Mouse (Mus musculus): ENCODE results near the gene Cpa2. TPM values are rescaled to one million over a fixed set of nuclear protein-coding genes. Genes with fewer than 3 reads are reported as not detected.

Gene Cpa2
- total RNA-seq, 2 experiments from 2014 or later, result not detected

DNA sequence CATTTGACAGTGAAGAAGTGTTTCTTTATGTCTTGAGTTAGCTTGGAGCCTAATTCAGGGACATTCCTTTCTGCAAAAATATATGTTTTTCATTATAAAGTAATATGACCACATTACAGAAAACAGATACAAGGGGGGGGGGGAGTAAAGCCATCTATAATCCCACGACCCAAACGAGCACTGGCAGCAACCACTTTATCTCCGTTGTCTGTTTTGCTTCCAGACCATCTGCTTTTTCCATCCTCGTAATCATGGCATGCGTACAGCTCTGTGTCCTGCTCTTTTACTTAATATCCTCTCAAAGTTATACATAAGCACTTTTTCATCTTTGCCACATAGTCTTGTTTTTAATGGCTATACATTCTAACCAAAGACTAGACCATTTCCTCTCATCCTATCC lies 32.0 kb downstream of the Cpa2 start:
- intact Hi-C loops (cut with DNase I), result no loop called here

DNA sequence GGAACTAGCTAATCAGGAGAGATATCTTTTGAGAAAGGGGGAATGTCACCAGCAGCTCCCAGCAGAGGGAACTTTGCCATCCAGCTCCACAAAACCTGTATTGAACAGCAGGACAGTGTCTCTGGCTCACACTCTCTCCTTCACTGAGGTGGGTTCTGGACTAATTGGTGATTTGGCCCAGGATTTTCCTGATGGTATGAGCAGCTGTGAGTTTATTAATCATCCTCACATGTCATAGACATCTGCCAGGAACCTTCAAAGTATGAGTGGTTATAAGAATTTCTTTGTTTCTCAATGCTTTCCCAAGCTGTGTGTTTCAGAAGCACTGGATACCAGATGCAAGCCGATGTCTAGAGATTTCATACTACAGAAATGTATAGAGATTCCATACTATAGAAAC lies 33.6 kb downstream of the Cpa2 start:
- intact Hi-C loops (cut with DNase I), result no loop called here

More for the DNA sequence above, 32.0 kb downstream of the Cpa2 start:
- no peak for DNase-seq (ENCODE audit: low spot score)

DNA sequence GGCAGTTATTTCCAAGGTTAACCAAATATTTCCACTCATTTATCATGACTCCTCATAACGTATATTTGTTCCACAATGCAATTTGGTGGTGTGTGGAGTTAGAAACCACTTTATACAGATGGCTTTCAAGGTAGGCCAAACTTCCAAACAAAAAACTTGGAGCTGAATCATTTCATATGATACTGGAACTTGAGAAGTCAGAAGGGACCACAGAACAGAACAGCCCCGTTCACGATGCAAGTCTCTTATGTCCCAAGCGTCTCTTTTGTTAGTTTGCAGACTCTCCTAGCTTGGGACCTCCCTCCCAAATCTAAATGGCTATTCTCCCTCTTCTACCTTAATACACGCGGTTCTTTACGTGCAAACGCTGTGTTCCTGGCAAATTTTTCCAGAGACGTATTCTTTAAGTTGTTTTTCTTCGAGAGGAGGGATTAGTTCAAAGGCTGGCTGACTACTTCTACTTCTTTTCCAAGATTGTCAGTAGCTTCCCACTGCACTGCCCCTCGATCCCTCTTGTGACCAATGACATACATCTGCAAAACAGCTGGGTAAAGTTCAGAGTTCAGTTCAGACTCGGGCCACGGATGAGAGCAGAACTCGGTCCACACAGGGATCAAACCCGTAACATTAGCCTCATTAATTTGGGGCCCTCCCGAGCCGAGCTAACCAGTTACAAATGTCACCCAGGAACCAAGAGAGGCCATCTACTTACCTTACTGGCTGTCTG lies 35.3 kb downstream of the Cpa2 start:
- intact Hi-C loops (cut with DNase I), result no loop called here
- DNase-seq (ENCODE audit: low spot score), result no peak

More for the DNA sequence above, 33.6 kb downstream of the Cpa2 start:
- no peak for DNase-seq (ENCODE audit: low spot score)

DNA sequence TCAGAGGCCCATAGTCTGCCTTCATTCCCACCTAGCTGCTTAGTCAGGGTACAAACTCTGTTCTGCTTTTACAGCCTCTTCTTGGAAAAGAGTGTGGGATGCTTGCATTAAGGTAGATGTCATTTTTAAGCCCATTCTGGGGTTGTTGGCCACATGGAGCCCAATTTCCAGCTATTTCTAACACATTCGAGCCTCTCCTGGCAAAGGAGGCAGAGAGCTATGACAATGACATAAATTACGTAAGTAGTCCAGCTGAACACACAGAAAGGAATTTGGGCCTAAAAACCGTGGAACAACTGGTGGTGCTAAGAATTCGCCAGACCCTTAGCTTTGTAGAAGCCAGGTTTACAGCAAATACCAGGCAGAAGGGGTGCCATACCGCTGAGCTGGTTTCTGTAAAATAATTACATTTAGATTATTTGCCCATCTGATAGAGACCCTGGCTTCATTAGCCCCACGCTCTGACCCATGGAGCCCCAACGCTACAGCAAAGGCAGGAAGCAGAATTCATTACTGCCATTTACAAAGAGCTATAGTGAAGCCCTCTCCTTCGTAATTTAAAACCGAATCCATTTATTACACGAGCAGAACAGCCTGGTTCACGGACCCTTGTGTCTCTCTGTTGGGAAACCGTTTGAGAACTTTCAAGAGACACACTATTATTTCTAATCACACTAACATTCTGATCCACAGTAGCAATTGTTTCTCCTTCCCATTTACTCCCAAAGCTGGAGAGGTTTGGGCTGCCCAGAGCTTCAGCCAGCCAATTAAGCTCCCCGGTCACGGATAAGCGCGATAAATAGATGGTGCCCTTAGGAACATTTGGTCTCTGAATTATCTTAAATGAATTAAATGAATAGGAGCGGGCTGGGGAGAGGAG lies 38.8 kb downstream of the Cpa2 start:
- DNase-seq (ENCODE audit: low spot score), result no peak
- intact Hi-C loops (cut with DNase I), result no loop called here

DNA sequence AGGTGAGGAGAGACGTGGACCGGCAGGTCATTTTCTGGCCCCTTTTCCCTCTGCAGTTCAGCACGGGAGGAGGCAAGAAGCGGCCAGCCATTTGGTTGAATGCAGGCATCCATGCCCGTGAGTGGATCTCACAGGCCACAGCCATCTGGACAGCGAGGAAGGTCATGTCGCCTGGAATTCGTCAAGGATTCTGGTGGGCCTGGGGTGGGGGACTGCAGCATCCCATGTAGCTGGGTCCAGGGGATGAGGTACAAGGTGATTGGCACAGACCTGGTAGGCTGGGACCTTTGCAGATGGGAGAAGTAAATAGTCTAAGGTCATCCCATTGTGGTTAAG lies 39.4 kb downstream of the Cpa2 start:
- intact Hi-C loops (cut with DNase I), result no loop called here
- no peak for DNase-seq (ENCODE audit: low spot score)

DNA sequence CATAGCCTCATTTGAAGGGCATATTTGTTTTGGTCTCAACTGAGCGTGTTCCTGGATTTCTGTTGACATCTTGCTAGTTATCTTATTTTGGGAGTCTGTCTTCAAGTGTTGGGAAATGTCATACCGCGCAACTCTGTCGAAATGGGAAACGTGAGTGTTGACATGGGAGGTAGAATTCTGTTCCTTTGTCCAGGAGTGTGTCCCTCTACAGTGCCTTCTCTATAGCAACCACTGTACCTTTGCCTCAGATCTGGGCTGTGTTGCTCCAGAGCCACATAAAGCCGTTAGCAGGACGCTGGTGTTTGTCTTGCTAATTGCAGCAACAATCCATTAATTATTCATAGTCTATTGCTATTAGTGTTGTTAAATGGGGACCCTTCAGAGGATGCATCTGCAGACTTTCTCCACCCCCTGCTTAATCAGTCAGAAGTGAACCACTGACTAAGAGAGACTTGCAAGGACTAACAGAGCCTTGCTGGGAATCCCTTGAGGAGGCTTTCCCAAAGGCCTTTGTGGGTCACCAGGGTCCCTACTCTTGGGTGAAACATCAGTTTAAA lies 45.6 kb downstream of the Cpa2 start:
- DNase-seq (ENCODE audit: low spot score), result no peak
- intact Hi-C loops (cut with DNase I), result no loop called here

DNA sequence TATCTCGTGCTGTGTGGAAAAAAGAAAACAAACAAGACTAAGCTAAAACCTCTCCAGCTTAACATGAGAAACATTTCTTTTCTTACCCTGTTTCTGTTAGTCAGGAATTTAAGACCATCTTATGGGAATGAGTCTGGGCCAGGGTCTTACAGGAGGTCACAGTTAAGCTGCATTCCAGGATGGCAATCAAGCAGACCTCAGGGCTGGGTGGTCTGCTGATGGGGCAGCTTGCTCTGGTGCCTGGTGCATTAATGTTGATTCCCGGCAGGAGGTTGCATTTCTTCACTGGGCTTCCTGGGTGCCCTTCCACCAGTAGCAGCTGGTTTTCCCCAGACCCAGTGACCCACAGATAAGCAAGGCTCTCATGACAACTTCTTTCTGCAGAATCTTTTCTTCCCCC lies 48.4 kb downstream of the Cpa2 start:
- intact Hi-C loops (cut with DNase I), result no loop called here
- DNase-seq (ENCODE audit: low spot score), result no peak

DNA sequence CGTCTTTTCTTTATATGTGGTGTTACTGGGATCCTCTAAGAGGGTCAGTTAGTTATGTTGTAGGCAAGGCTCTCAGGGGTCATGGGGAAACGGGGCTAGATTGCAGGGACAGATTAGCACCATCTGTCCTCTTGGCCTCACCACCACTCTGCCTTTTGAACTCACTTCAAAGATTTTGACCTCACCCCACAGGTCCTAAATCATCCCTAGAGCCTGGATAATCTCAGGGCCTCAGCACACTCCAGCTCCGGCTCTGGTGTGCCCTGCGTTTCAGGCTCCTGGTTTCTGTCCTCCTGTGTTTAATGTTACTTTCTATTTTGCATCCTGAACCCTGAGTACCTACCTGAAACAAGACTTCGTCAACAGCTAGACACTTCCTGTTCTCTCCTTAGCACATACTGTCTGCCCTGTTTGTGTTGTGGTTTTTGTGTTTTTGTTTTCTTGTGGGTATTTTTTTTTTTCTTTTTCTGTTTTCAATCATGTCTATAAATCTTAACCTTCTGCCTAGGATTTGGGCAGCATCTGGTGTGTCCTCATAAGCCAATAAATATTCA lies 50.5 kb downstream of the Cpa2 start:
- intact Hi-C loops (cut with DNase I), result no loop called here
- no peak for DNase-seq (ENCODE audit: low spot score)

DNA sequence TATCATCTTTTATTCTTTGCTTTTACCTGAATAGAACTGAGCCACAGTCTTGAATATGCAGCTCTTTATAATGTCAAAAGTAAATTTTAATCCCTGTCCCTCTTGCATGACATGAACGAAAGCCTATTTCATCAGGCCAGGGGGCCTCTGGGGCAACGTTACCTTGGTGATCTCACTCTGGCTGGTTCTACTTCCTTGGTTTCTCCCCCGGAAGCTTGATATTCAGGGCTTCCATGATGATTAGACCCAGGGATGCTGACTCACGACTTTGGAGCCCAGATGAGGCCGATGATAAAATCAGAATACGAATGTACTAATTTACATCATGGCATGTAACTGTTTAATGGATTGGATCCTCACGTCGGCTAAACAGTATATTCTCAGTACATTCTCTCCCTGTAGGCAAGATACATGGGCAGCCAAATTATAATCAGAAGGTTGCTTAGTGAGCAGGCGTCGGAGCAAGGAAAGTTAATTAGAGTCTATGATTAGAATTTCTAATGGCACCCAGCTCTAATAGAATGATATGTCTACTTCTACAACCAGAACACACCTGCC lies 51.1 kb downstream of the Cpa2 start:
- no peak for DNase-seq (ENCODE audit: low spot score)
- intact Hi-C loops (cut with DNase I), result no loop called here

DNA sequence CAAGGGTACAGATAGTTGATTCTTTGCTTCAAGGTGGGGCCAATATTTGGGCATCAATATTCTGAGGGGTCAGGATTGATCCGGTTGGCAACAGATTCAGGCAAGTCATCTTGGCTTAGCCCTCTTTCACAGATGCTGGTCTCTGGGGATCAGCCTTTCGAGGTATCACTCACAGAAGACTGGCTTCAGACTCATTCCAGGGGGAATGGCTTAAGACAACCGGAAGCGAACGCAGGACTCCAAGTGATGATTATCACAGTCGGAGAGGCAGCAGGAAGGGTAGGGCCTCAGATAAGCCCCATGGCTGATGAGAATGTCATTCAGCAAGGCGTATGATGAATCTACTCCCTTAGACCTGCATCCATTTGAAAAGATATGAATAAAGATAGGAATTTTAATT lies 53.0 kb downstream of the Cpa2 start:
- no peak for DNase-seq (ENCODE audit: low spot score)
- intact Hi-C loops (cut with DNase I), result no loop called here

DNA sequence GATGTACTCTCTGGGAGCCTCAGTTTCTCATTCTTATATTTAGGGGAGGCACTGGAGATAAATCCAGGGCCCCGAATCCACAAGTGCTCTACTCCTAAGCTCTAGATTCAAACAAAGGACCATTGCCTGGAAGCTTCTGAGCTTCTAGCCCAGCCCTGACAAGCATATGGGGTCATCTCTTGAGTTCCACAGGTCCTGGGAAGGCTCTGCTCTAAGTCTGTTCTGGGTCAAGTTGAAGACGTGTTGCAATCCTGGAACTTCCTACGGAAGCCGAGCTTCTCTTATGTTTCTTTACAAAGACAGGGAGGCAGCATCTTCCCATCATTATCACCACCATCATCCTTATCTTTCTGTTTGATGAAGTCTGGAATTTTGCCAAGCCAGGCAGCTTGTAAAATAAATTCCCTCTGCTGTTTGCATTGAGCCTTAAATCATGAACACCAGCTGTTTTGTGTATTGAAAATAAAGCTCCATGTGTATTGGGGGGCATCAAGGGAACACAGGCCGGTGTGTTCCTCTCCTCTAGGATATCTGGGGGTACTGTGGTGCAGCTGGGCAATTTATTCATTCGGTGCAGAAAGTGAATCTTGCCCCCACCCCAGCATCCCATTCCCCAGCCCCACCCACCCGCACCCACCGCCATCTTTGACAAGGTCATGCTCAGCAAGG lies 55.0 kb downstream of the Cpa2 start:
- intact Hi-C loops (cut with DNase I), result no loop called here
- no peak for DNase-seq (ENCODE audit: low spot score)

DNA sequence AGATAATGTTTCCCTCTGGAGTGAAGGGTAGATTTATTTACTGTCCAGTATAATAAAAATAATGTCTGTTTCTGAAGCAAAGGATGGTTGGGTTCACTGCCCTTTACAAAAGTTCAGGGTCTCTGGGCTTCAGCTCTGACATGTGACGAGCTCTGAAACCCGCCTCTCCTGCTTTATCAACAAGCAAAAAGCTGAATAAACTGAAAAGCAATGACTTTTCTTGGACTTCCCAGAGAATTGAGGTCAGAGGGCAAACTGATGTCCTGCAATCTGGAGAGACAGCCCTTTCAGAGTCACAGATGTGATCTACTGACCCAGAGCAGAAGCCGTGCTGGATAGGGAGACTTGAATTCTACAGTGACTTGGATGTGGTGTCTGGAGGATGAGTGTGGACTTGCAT lies 58.7 kb downstream of the Cpa2 start:
- DNase-seq (ENCODE audit: low spot score), result no peak
- intact Hi-C loops (cut with DNase I), result no loop called here

DNA sequence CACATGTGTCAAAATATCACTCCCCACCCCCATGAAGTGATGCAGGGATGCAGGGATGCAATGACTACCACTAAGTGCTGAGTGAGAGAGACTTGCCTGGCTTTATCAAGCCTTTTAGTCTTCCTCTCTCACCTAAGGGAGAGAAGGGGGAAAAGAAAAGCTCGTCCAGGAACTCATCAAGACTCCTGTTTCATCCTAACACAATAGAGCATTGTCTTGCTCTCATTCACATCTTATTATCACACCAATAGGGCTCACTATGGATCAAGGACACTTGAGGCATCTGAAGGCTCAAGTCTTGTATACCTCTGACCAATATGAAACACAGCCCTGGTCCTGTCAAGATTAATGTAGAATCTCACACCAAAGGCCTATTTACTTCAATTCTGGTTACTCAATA lies 59.6 kb downstream of the Cpa2 start:
- intact Hi-C loops (cut with DNase I), result no loop called here
- DNase-seq (ENCODE audit: low spot score), result no peak

DNA sequence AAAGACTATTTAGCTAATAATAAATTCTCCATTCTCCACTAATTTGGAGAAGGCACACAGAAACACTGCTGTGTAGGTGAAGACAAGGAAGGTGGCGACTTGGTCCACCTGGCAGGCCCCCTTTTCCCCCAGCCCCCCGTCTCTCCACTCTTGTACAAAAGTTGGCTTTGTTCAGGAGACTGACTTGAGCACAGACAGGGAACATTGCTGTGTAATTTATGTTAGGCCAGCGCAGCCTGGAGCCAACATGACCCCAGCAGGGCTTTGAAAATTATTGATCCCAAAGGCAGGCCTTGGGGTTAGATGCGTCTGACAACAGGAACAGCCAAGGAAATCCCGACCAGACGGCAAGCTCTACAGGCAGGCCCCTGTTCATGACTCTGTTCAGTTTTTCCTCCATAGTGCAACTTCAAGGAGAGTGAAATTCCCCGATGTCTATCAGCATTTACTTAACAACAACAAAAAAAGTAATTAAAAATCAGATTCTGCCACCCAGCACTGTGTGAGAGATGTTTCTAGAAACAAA lies 63.0 kb downstream of the Cpa2 start:
- no peak for DNase-seq (ENCODE audit: low spot score)
- intact Hi-C loops (cut with DNase I), result no loop called here

DNA sequence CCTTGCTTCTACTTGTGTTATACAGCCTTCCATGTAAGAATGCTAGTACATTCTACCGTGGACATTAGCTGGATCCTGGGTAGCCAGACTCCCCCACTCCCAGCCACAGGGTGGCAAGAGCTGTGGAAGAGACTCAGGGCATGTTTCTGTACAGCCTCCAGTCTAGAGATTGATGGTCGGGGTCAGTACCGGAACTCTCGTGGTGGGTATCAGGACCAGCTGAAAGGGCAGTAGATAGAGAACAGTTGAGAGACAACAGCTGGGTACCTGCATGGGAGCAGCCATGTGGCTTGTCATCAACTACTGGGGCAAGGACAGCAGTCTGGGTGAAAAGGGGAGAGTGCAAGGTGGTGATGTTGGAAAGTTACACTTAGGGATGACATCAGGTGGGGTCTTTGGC lies 63.7 kb downstream of the Cpa2 start:
- no peak for DNase-seq (ENCODE audit: low spot score)
- intact Hi-C loops (cut with DNase I), result no loop called here

DNA sequence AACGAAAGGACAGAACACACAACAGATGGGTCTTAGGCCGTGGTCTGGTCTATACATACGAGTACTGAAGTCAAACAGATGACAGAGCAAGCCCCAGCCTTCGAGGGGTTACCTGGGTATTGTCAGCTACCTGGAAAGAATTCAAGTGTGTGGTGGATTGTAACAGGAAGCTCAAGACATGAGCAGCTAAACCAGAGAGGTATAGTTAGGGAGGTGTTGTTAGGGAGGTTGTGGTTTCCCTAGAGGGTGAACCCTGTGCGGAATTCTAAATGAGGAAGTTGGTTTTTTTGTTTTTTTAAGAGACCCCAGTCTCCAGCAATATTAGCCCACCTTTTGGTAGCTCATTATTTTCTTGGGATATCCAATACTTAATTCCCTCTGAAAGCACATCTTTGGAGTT lies 64.3 kb downstream of the Cpa2 start:
- no peak for DNase-seq (ENCODE audit: low spot score)
- intact Hi-C loops (cut with DNase I), result no loop called here

DNA sequence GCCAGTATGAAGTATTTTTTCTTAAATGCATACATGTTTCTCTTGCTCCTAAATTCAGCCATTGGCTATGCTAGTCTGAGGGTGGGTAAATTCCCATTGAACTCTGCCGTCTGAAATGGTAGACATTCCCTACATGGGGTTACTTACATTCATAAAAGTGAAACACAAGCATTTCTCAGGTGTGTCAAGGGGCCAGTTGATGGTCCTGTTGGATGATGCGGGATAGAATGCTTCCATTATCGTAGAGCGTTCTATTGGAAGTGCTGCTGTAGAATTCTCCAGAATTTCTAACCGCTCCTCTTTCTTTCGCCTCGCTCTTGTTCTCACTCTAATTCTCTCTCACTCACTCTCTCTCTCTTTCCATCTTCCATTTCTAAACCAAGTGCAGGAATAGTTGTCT lies 69.3 kb downstream of the Cpa2 start, which contains the start of gene Cpa5:
Cpa5 (plus strand) TSS at position 301 of the 400 bp plus-strand sequence.
- DNase-seq (ENCODE audit: low spot score), result no peak
- intact Hi-C loops (cut with DNase I), result no loop called here

DNA sequence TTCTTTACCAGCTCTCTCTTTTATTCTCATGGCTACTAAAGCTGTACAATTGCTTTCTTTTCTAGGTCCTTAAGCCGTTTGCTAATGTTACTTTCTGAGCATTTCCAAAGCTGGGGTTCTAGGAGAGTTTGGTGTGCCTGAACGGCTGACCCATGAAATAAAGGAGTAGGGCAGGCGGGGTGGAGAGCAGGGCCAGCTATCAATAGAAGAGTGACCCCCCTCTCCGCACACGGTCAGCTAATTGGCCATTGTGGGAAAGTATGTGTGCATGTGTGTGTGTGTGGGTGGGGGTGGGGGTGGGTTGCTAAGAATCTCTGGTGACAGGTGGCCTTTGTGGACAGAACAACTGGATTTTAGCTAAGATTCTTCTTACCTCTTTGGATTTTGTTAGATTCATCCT lies 69.8 kb downstream of the Cpa2 start:
- no peak for DNase-seq (ENCODE audit: low spot score)

More for the DNA sequence above, 69.8 kb downstream of the Cpa2 start:
- intact Hi-C loops (cut with DNase I), result no loop called here
